Mouse (Mus musculus) heart, embryonic 11.5 days (tissue): ENCODE data around the gene H1fx. TPM values are rescaled to one million over a fixed set of nuclear protein-coding genes. Genes with fewer than 3 reads are reported as not detected.
"Not testable (repeated sequence)": the region's sequence is repeated elsewhere in the genome, so short reads cannot be mapped to it uniquely, and the experiment has no call there.

ENCODE experiments used
- ATAC-seq: fragments of 200-750 bp; cut with Nextera tagmentation; replicated peaks from 2 replicates; pipeline ENCODE4 v1.8.0; 2017; ENCODE audit warnings: moderate library complexity; ENCODE audit not compliant: insufficient number of reproducible peaks, low FRiP score, low TSS enrichment
- H3K27ac ChIP-seq: fragments of 300-500 bp; sonication (generic); 2 replicates; pipeline ENCODE4 v1.5.1; 2014; ENCODE audit warnings: mild to moderate bottlenecking, low read depth, low read length
- H3K27me3 ChIP-seq: fragments of 300-500 bp; sonication (generic); 2 replicates; pipeline ENCODE4 v1.6.1; 2014; ENCODE audit warnings: mild to moderate bottlenecking, low read length, mixed read lengths; ENCODE audit not compliant: control insufficient read depth, insufficient read depth
- H3K36me3 ChIP-seq: fragments of 300-500 bp; sonication (generic); 2 replicates; pipeline ENCODE4 v1.6.1; 2014; ENCODE audit warnings: mild to moderate bottlenecking, low read length, moderate library complexity, mixed read lengths; ENCODE audit not compliant: control insufficient read depth, insufficient read depth
- H3K4me1 ChIP-seq: fragments of 300-500 bp; sonication (generic); 2 replicates; pipeline ENCODE4 v1.6.1; 2014; ENCODE audit warnings: low read length; ENCODE audit not compliant: control insufficient read depth, insufficient read depth
- H3K4me2 ChIP-seq: fragments of 300-500 bp; sonication (generic); 2 replicates; pipeline ENCODE4 v1.6.1; 2014; ENCODE audit warnings: mild to moderate bottlenecking, moderate library complexity
- H3K4me3 ChIP-seq: fragments of 300-500 bp; sonication (generic); 2 replicates; pipeline ENCODE4 v1.5.1; 2014; ENCODE audit warnings: low read depth, low read length
- H3K9ac ChIP-seq: fragments of 300-500 bp; sonication (generic); 2 replicates; pipeline ENCODE4 v1.6.1; 2014; ENCODE audit warnings: mild to moderate bottlenecking, low read depth, low read length, moderate library complexity
- H3K9me3 ChIP-seq: fragments of 300-500 bp; sonication (generic); replicated peaks from 2 replicates; pipeline ENCODE4 v1.6.1; 2016; ENCODE audit warnings: low read length; ENCODE audit not compliant: control insufficient read depth
- WGBS: fragments of 180-500 bp; shearing (Covaris S2); extraction: QIAGEN DNeasy Blood & Tissue Kit; methylation state at CpG from one replicate; pipeline ENCODE4 v1.1.7; 2014; ENCODE audit not compliant: insufficient replicate concordance; 5-methylcytosine and 5-hydroxymethylcytosine counted together
- microRNA-seq: library from miRNA; unstranded; fragments of <30 nt; microRNA quantifications from one replicate; pipeline ENCODE4, GENCODE M21; 2016; ENCODE audit warnings: borderline number of aligned reads
- polyA plus RNA-seq: library from polyadenylated mRNA; unstranded; fragments of >200 nt; fragmentation: Nextera tagmentation; extraction: Ambion mirVana; gene quantifications from 2 replicates; pipeline ENCODE4 v1.2.1, GENCODE M21; 2014

H1fx gene
- polyA plus RNA-seq, 1 experiment from 2014 or later: 22.7 TPM

GRCm38 (mm10) chr6:87970041-87970440 lies 11.4 kb downstream of the H1fx start:
- no peak overlapping the region for H3K4me2 ChIP-seq
- H3K27ac ChIP-seq: no peak overlapping the region
- H3K27me3 ChIP-seq: no peaks in the 10 kb centered on the region
- 10% methylated on average over 2 of the region's 2 CpGs for WGBS
- ATAC-seq: no peak
- no peaks in the 10 kb centered on the region for H3K36me3 ChIP-seq
- H3K4me3 ChIP-seq: no peak overlapping the region
- no peaks in the 10 kb centered on the region for H3K4me1 ChIP-seq
- no peaks in the 10 kb centered on the region for H3K9me3 ChIP-seq
- H3K9ac ChIP-seq: no peak overlapping the region

DNA sequence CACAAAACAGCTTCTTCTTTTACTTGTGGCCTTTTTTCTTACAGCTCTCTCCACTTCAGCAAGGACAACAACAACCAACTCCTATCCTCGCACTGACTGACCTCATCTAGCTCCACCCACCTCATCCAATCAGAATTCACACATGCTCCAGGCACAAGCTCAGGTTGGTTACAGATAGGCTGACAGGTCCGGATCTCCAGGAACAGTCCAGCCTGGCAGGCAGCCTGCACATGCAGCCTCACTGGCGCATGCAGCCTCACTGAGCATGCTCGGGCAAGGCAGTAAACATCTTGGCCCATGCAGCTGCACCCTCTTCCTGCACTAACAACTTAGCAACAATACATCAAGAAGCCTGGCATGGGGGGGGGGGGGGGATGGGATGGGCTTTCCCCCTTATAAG lies 19.0 kb downstream of the H1fx start:
- not testable (repeated sequence) for H3K4me3 ChIP-seq, H3K27ac ChIP-seq, H3K9ac ChIP-seq, H3K27me3 ChIP-seq, H3K36me3 ChIP-seq, H3K4me2 ChIP-seq, H3K4me1 ChIP-seq, H3K9me3 ChIP-seq, ATAC-seq
- 54% methylated on average over 4 of the region's 4 CpGs for WGBS

DNA sequence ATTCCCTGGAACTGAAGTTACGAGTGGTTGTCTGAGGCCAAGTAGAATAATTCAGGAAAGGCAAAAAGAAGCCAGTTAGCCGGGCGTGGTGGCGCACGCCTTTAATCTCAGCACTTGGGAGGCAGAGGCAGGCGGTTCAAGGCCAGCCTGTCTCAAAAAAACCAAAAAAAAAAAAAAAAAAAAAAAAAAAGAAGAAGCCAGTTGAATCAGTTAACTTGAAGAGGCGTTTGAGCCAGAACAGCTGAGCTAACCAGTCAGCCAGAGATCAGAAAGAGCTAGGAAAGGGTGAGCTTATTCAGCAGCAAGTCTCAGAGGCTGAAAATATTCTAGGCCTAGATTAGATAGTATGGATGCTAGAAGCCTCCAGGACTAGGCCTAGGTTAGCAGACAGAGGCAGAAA lies 39.3 kb downstream of the H1fx start:
- WGBS: 79% methylated on average over 7 of the region's 7 CpGs
- ATAC-seq: no peak

DNA sequence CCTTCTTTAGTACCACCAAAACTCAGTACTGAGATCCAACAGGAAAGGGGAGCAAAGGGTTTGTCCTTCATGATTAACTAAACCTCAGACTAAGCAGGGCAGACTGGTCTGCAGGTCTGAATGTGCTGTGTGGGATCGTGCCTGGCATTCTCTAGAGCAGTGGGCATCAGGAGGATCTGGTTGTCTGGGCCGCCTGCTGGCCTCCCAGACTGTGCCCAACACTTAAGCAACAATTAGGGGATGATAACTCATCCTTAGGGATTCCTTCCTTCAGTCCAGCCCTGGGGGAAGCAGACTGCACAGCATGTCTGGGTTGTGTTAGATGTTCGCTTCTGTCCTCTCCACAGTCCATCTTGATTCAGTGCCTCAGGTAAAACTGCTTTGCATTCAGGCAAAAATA lies 42.5 kb downstream of the H1fx start:
- no peak overlapping the region for H3K4me3 ChIP-seq
- no peak overlapping the region for H3K9ac ChIP-seq
- no peak overlapping the region for H3K27ac ChIP-seq
- H3K4me2 ChIP-seq: no peak overlapping the region
- no peaks in the 10 kb centered on the region for H3K27me3 ChIP-seq
- no peak for ATAC-seq
- no peaks in the 10 kb centered on the region for H3K9me3 ChIP-seq
- peaks cover 14% of the 10 kb centered on the region for H3K36me3 ChIP-seq
- H3K4me1 ChIP-seq: no peaks in the 10 kb centered on the region
- 82% methylated on average over 3 of the region's 3 CpGs for WGBS

More for the DNA sequence above, 39.3 kb downstream of the H1fx start:
- Histone ChIP-seq H3K4me1 (no peaks in the 10 kb centered on the region), H3K36me3 (no peaks in the 10 kb centered on the region), H3K4me3 (no peak overlapping the region), H3K9me3 (no peaks in the 10 kb centered on the region), H3K9ac (no peak overlapping the region), H3K27me3 (no peaks in the 10 kb centered on the region), H3K27ac (no peak overlapping the region), H3K4me2 (no peak overlapping the region)

GRCm38 (mm10) chr6:87937178-87937788 lies 44.2 kb downstream of the H1fx start:
- H3K4me3 ChIP-seq: no peak overlapping the region
- no peaks in the 10 kb centered on the region for H3K27me3 ChIP-seq
- H3K9me3 ChIP-seq: no peaks in the 10 kb centered on the region
- H3K27ac ChIP-seq: no peak overlapping the region
- WGBS: 41% methylated on average over 19 of the region's 19 CpGs
- H3K36me3 ChIP-seq: peaks cover 16% of the 10 kb centered on the region
- H3K4me2 ChIP-seq: peak overlapping the region; percentile 12; the same call in 1 of the 2 replicates
- ATAC-seq: peak; percentile 83
- H3K9ac ChIP-seq: no peak overlapping the region
- no peaks in the 10 kb centered on the region for H3K4me1 ChIP-seq

DNA sequence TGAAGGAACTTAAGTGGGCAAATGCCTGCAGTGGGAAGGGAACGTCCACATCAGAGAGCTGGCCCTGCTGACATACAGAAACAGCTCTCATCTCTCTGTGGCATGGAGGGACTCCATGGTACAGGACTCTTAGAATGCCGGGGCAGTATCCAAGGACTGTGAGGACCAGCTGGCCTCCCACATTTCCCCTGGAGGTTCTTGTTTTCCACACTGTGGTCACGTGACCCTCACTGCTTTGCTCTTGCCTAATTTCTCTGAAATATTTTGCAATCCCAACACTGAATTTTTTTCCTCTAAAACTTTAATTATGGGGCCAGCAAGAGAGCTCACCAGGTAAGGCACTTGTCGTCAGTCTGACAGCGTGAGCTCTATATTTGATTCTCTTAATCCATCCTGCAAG lies 46.4 kb downstream of the H1fx start:
- no peak overlapping the region for H3K27ac ChIP-seq
- H3K4me1 ChIP-seq: no peaks in the 10 kb centered on the region
- peaks cover 24% of the 10 kb centered on the region for H3K36me3 ChIP-seq
- no peak overlapping the region for H3K4me3 ChIP-seq
- no peak overlapping the region for H3K4me2 ChIP-seq
- H3K27me3 ChIP-seq: no peaks in the 10 kb centered on the region
- H3K9me3 ChIP-seq: no peaks in the 10 kb centered on the region
- no peak overlapping the region for H3K9ac ChIP-seq
- WGBS: 85% methylated on average over 5 of the region's 5 CpGs
- no peak for ATAC-seq

Small RNAs within 50 kb of the gene (microRNA-seq; reads per million reads assigned to microRNA genes)
- gene Gm47286: 0.27 reads per million

Other genes with a start within 250 kb of the H1fx start
- 6.1 and 7.1 TPM in 2 replicates for gene Gp9, start 203.6 kb downstream of the H1fx start, polyA plus RNA-seq
- 6.4 and 6.9 TPM in 2 replicates for gene Rab43, start 169.5 kb downstream of the H1fx start, polyA plus RNA-seq
- 2.3 TPM in 2 replicates for gene Gm45140, start 145.8 kb downstream of the H1fx start, polyA plus RNA-seq
- gene Isy1, start 142.8 kb downstream of the H1fx start, polyA plus RNA-seq: 28.1 and 36.5 TPM in 2 replicates
- 886 and 909 TPM in 2 replicates for gene Cnbp, start 130.5 kb downstream of the H1fx start, polyA plus RNA-seq
- gene Copg1, start 93.8 kb downstream of the H1fx start, polyA plus RNA-seq: 118 and 151 TPM in 2 replicates
- 28.5 and 28.7 TPM in 2 replicates for gene Hmces, start 67.7 kb downstream of the H1fx start, polyA plus RNA-seq
- 227 and 245 TPM in 2 replicates for gene Rab7, start 63.6 kb upstream of the H1fx start, polyA plus RNA-seq
- gene Rpn1, start 102.8 kb upstream of the H1fx start, polyA plus RNA-seq: 234 and 256 TPM in 2 replicates
- gene Gata2, start 212.3 kb upstream of the H1fx start, polyA plus RNA-seq: 14.3 and 14.5 TPM in 2 replicates
- gene Dnajb8, start 240.6 kb upstream of the H1fx start, polyA plus RNA-seq: not detected in 2 replicates